Mouse (Mus musculus): ENCODE measurements at regions not wholly inside any gene's neighbourhood (a gene's known extent, or its start where the extent isn't known, plus 50 kb on each side); places are given as distances from the start of the nearest gene placed in this dataset.
"Not testable (repeated sequence)": the region's sequence is repeated elsewhere in the genome, so short reads cannot be mapped to it uniquely, and the experiment has no call there.

DNA sequence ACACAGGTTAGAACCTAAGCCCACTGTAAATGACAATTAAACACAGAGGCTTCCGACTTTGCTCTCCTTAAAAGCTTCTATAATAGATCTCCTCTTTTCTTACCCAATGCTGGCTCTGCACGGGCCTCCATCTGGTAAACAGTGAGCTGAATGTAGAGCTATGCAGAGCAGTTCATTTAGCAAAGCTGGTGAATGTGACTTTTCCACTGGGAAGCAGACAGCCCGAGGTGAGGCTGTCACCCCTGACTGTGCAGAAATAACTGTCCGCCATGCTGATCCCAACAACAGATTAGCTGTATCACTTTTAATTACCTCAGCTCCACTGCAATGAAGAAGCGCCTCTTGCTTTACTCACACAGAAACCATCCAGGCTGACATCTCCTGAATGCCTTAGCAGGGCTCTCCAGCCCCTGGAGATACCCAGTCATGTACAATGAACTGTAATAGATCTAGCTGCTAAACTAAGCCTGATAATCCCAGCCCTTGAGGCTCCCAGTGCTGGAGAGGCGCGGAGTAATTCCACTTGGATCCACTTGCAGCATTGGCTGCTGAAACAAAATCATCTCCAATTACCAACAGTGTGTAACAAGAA is 980.2 kb downstream of the Poteg start:
- no peak for DNase-seq

- DNase-seq: no peak
Observed at GRCm38 (mm10) chr8:28473190-28473589, 1025.7 kb downstream of the Poteg start.

DNA sequence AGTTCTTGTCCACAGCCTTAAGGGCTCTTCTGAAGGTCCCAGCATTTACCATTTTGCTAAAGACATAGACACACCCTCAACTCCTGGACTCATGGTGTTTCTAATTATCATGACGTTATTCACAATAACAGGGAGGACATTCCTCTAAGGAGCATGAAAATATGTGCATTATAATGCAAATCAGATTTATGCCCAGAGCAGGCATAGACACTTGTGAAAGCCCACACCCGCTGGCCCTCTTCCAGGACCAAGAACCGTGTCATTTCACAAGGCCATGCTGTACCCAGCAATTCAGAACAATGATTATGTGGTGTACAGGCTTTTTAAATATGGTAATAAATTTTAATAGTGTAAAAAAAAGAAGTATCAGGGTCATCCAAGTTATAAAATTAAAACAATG is 1040.4 kb downstream of the Poteg start:
- DNase-seq: no peak

GRCm38 (mm10) chr8:28503488-28504319 is 1056.2 kb downstream of the Poteg start:
- no peak for DNase-seq

DNA sequence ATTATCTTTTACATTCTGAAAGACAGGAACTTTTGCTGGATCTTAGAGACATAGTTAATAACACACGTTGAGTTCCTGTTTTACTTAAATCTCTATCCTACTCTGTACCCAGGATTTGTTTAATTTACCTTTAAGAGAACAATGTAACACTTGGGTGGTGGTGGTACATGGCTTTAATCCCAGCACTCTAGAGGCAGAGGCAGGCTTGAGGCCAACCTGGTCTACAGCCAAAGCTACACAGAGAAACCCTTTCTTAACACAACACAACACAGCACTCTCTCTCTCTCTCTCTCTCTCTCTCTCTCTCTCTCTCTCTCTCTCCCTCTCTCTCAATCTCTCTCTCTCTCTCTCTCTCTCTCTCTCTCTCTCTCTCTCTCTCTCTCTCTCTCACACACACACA is 1076.0 kb downstream of the Poteg start:
- DNase-seq: not testable (repeated sequence)

- no peak for DNase-seq
Observed at GRCm38 (mm10) chr8:28547236-28547635, 1099.8 kb downstream of the Poteg start.

DNA sequence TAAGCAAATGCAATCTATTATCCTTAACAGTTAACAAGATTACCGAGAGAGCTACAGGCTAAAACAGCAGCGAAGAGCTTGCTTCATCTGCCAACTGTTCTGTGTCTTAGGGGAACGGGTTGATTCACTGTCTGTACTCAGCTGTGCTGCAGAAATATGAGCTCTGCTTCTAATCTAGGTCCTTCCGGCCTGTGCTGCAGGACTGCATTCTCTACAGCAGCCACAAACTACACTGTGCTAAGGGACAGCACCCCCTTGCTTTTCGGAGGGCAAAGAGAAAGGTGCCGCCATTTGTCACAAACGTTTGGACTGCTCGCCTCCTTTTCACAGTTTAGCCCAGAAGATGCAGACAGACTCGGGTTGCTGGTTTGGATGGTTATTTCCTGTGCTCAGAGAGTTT is 1112.4 kb downstream of the Poteg start:
- no peak for DNase-seq

DNA sequence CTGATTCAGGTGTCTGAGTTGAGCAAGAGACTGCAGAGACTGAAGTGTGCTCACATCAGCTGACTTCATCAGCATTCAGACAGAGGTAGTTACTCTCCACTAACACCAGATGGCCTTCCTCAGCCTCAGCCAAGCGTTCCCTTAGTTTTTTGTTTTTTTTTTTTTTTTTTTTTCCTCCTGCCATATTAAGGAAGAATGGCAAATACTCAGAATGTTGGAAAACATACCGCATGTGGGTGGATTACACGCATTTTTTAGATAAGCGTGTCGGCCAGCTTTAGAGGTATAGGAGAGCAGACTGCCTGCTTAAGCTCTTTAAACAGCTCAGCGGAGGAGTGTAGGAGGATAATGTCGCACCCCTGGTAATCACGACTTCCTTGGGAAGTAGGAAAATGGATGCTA is 1131.8 kb downstream of the Poteg start:
- no peak for DNase-seq

DNA sequence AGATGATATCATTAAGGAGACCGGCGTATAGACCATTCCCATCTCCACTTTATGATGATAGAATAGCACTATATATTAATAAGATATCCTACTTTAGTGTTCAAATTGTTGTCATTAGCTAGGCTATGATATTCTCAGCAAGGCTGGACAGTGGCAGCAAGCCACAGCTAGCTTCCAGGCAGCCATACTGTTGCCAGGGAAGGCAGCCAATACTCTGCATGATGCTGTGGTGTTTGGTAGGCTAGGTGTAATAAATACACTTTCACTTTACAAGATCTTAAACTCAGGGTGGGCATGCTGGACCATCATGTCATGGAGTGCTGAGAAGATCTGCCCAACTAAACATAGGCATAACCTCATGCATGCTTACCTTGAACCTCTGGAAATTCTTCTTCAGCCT is 1133.4 kb downstream of the Poteg start:
- DNase-seq: no peak

DNA sequence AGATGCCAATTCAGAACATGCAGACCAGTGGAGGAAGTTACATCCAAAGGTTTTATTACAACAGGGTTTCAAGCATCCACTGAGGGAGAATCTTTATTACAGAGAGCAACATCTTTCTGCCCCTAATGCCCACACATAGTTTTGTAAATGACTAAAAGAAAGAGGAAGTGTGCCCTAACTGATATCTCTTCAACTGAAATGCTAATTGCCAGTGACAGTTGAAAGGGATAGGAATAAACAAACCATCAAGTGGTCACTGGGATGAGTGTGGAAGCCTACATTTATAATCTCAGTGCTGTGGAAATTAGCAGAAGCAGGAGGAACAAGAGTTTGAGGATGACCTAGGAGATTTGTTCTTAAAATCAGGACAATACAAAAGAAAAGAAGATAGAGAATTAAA is 1142.5 kb downstream of the Poteg start:
- DNase-seq: no peak

DNA sequence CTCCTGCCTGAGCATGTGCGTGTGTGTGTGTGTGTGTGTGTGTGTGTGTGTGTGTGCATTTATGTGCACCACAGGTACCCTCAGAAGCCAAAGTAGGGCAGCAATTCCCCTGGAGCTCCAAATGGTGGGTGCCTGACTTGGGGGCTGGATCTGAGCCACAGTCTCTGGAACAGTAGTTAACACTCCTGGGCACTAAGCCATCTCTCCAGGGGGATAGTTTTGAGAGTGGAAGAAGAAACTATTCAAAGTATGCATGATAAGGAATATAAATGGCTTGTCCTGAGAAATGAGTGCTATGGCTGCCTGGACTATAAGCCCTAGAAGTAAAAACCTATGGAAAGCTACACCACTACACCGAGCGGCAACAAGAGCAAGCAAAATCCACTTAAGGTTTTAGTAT is 1145.8 kb downstream of the Poteg start:
- peak; percentile 61 to 70 for DNase-seq

DNA sequence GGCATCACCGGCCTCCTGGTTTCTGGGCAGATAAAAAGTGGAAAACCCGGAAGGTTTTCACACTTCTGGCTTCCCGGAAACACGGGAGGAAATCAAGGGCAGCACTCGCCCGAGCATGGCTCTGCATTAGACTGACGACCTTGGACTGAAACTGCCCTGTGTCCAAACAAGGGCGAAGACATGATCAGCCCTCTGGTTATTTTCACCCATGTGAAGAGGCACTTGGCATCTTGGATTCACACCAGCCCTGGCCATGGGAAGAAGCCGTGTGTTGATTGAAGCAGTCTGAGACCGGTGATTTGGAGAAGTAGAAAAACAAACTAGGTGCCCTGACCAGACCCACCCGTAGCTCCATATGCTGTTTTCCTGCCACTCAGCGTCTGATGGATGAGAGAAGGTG is 1146.7 kb downstream of the Poteg start:
- peak in 1 of 2 experiments; percentile 31 for DNase-seq

- DNase-seq: no peak
Observed at GRCm38 (mm10) chr8:28594606-28595005, 1147.1 kb downstream of the Poteg start.

- DNase-seq: no peak
Observed at GRCm38 (mm10) chr8:28595880-28596279, 1148.4 kb downstream of the Poteg start.
